Mouse (Mus musculus) small intestine, adult 2 months (tissue): ENCODE results near the gene Sorl1.
A peak's percentile ranks its signal among the peaks of the same experiment; 100 is the strongest.

Source experiments
- CTCF ChIP-seq: fragments of 200-500 bp; IDR thresholded peaks from 2 replicates; pipeline ENCODE4 v1.5.1; 2012; ENCODE audit warnings: low read depth, mild to moderate bottlenecking, control low read depth, inconsistent platforms, low read length, moderate library complexity, mixed read lengths; ENCODE audit not compliant: insufficient replicate concordance, insufficient read length; ENCODE audit errors: extremely low read depth
- POLR2A ChIP-seq: fragments of 200-500 bp; IDR thresholded peaks from 2 replicates; pipeline ENCODE4 v1.6.1; 2012; ENCODE audit warnings: low read depth, mild to moderate bottlenecking, control low read depth, inconsistent platforms, low read length, moderate library complexity

DNA sequence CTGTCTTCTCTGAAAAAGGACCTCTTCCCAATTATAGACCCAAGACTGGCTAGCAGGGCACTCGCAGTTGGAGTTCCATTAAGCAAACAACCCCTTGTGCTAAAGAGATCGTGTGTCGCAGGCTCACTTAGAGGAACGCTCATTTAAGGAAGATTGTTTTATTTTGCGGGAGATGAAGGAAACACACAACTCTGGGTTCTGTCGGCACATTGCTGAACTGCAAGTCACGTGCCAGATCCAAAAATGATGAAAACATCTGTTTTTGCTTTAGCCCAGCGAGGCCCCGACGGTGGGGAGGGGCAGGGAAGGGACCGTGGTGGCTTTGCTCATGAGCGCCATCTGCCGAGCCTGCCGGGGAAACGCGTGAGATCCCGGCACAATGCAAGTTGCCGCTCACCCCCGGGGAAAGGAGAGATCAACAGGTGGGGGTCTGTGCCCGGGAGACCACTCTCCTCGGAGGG, 173.1 kb downstream of the Sorl1 start:
- TF ChIP-seq POLR2A: no peak
- TF ChIP-seq CTCF: peak; percentile 89
